Mouse (Mus musculus) liver, embryonic 14.5 days (tissue): ENCODE data around the gene Mmp21. TPM values are rescaled to one million over a fixed set of nuclear protein-coding genes. Genes with fewer than 3 reads are reported as not detected.

ENCODE experiments used
- ATAC-seq: fragments of 200-750 bp; cut with Nextera tagmentation; 2 replicates; pipeline ENCODE4 v1.8.0; 2017; ENCODE audit warnings: moderate number of reproducible peaks, mild to moderate bottlenecking, moderate library complexity; ENCODE audit not compliant: insufficient read depth
- DNase-seq, 3 experiments: peaks; one replicate each; pipeline ENCODE4 v3.0.0-alpha.2; 2012 to 2013; ENCODE audit warnings: low read depth in 3 of 3, low spot score in 3 of 3
- H3K27ac ChIP-seq: fragments of 300-500 bp; sonication (generic); 2 replicates; pipeline ENCODE4 v1.5.1; 2014; ENCODE audit warnings: moderate library complexity, mild to moderate bottlenecking, control low read depth, inconsistent platforms
- H3K27me3 ChIP-seq: fragments of 300-500 bp; sonication (generic); 2 replicates; pipeline ENCODE4 v1.6.1; 2014; ENCODE audit warnings: mild to moderate bottlenecking, low read length, moderate library complexity; ENCODE audit not compliant: control insufficient read depth, insufficient read depth
- H3K36me3 ChIP-seq: fragments of 300-500 bp; sonication (generic); replicated peaks from 2 replicates; pipeline ENCODE4 v1.6.1; 2014; ENCODE audit warnings: low read depth; ENCODE audit not compliant: control insufficient read depth, insufficient read depth
- H3K4me1 ChIP-seq, 2 experiments: fragments of 200-500 bp in 1 of 2; fragments of 300-500 bp in 1 of 2; sonication (generic) in 1 of 2; replicated peaks; 2 replicates each; pipeline ENCODE4 v1.6.1; 2012 to 2014; ENCODE audit warnings: antibody characterized with exemption in 1 of 2, inconsistent platforms in 1 of 2, low read length in 1 of 2; ENCODE audit not compliant: control insufficient read depth in 2 of 2, insufficient read depth in 2 of 2
- H3K4me2 ChIP-seq: fragments of 300-500 bp; sonication (generic); 2 replicates; pipeline ENCODE4 v1.6.1; 2014; ENCODE audit warnings: low read depth, mild to moderate bottlenecking, control low read depth, moderate library complexity
- H3K4me3 ChIP-seq, 2 experiments: fragments of 200-500 bp in 1 of 2; fragments of 300-500 bp in 1 of 2; sonication (generic) in 1 of 2; 2 replicates each; pipeline ENCODE4 v1.5.1; 2012 to 2014; ENCODE audit warnings: low read depth in 2 of 2, low read length in 2 of 2, mild to moderate bottlenecking in 2 of 2, control low read depth in 1 of 2, inconsistent platforms in 1 of 2, moderate library complexity in 1 of 2; ENCODE audit not compliant: insufficient read depth in 1 of 2
- H3K9ac ChIP-seq: fragments of 300-500 bp; sonication (generic); replicated peaks from 2 replicates; pipeline ENCODE4 v1.6.1; 2014; ENCODE audit warnings: mild to moderate bottlenecking, control low read depth, moderate library complexity
- H3K9me3 ChIP-seq: fragments of 300-500 bp; sonication (generic); 2 replicates; pipeline ENCODE4 v1.6.1; 2016; ENCODE audit warnings: low read length, mixed read lengths; ENCODE audit not compliant: control insufficient read depth
- CTCF ChIP-seq: IDR thresholded peaks from 2 replicates; pipeline ENCODE4 v1.5.1; 2016; ENCODE audit warnings: antibody characterized with exemption, low read depth, control low read depth
- EP300 ChIP-seq: IDR thresholded peaks from 2 replicates; pipeline ENCODE4 v1.6.1; 2016; ENCODE audit warnings: antibody characterized with exemption, low read depth
- WGBS: fragments of 180-500 bp; shearing (Covaris S2); extraction: QIAGEN DNeasy Blood & Tissue Kit; methylation state at CpG from one replicate; pipeline ENCODE4 v1.1.7; 2014; ENCODE audit not compliant: insufficient replicate concordance; 5-methylcytosine and 5-hydroxymethylcytosine counted together
- polyA plus RNA-seq, 2 experiments: library from polyadenylated mRNA; depleted of rRNA in 1 of 2; stranded (reverse) in 1 of 2; unstranded in 1 of 2; fragments of >200 nt; fragmentation: Nextera tagmentation in 1 of 2; extraction: Ambion mirVana in 1 of 2; gene quantifications; 2 replicates each; pipeline versions ENCODE4 v1.2.1 to v1.2.3; 2012 to 2014

Gene Mmp21
- polyA plus RNA-seq, 2 experiments: 0.08 TPM; not detected in 1

DNA sequence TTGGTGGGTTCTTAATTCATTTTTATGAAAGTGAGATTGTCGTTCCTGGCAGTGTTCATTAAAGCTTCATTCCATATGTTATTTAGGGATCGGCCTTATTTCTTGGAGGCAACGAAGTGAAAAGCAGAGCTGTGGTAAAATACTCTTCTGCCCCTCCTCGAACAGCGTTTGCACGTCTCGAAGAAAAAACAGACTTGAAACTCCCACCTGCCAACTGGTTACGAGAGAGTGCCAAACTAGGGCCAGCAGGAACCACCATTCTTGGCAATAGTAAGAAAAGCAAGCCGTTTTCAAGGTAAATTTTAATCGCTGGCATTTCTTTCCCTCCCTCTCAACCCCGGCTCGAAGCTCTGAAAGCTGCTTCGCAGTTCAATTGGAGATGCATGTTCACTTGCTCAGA, 41.0 kb downstream of the Mmp21 start:
- H3K27ac ChIP-seq: no peak overlapping the region
- H3K9ac ChIP-seq: peak overlapping the region; percentile 89
- no peaks in the 10 kb centered on the region for H3K27me3 ChIP-seq
- TF ChIP-seq CTCF (no peak), EP300 (no peak)
- H3K36me3 ChIP-seq: peaks cover 32% of the 10 kb centered on the region
- H3K4me1 ChIP-seq: peaks cover 3 to 8% of the 10 kb centered on the region in 2 experiments; a peak in 2 of 4 replicates
- ATAC-seq (no peak), DNase-seq (no peak)
- WGBS: 82% methylated on average over 13 of the region's 13 CpGs
- H3K4me2 ChIP-seq: peak overlapping the region; percentile 95
- peak overlapping the region; percentile 96 to 97; a peak in 3 of 4 replicates for H3K4me3 ChIP-seq
- H3K9me3 ChIP-seq: no peaks in the 10 kb centered on the region

DNA sequence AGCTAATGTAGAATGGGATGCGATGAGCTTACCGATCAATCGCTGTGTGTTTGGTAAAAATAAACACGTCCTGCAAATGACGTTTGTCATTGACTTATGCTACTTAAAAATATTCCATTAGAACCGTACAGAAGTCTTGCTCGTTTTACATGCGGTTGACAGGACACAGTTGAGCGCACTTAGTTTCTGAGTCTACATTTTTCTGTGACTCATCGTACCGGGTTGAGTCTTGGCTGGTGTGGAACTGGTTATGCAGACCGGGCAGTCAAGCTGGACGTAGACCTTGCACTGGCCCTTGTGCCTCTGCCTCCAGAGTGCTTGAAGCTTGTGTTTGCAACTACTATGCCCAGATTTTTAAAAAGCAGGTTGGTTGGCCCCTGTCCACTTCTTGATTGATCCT, 41.6 kb downstream of the Mmp21 start:
- Histone ChIP-seq H3K27me3 (no peaks in the 10 kb centered on the region), H3K27ac (no peak overlapping the region; the same call in 1 of the 2 replicates), H3K9me3 (no peaks in the 10 kb centered on the region), H3K9ac (peak overlapping the region; percentile 89), H3K4me2 (peak overlapping the region; percentile 95), H3K4me3 (peak overlapping the region; percentile 96 to 97), H3K4me1 (peaks cover 3 to 8% of the 10 kb centered on the region in 2 experiments; a peak in 2 of 4 replicates), H3K36me3 (peaks cover 27% of the 10 kb centered on the region)
- TF ChIP-seq CTCF: no peak
- no peak for TF ChIP-seq EP300
- 5% methylated on average over 13 of the region's 13 CpGs for WGBS
- ATAC-seq: no peak
- peak in 1 of 3 experiments; percentile 14 for DNase-seq

DNA sequence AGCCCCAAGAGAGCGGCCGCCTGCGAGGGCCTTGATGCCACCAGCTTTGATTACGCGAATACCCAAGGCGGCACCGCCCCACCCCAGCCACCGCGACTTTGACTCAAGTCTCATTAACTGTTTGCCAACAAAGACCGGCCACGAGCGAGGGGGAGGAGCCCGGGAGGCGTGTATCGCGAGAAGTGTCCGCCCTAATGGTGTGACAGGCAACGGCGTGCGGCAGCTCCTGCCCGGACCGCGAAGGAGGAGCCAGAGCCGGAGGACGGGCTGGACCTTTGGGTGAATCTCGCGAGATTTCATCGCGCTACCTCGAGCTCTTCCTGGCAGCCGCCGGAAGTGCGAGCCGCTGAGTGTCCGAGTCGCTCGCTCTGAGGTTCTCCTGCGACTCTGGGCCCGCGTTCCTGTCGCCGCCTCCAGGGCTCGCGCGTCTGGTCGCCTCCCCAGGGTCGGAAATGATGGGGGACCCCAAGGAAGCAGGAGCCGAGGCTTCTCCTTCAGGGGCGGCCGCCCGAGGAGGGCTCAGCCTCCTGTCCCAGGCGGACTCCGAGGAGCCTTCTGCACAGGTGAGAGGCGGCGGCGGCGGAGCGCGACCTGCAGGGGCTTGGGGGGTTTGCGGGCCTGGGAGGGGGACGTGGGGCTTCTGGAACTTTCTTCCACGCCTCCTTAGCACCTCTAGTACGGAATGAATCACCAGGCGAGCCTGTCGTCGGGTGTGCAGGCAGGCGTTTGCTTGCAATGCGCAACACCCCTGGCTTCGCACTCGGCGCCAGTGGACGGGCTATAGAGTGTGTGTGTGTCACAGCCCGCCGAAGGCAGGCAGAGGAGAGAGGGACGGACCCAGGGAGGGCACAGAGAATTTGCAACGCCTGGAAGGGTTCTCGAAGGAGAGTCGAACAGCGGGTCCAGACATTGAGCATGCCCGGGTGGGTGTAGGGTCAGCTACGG, 42.2 kb downstream of the Mmp21 start, which contains the start of gene Edrf1:
Gene Edrf1 (plus strand): TSS at position 183 of the 945 bp plus-strand sequence.
- ATAC-seq (peak; percentile 96), DNase-seq (peak; percentile 99)
- peak within 1 kb of the TSS; percentile 89 for H3K9ac ChIP-seq
- no peaks in the 10 kb centered on the region for H3K9me3 ChIP-seq
- H3K27me3 ChIP-seq: no peaks in the 10 kb centered on the region
- WGBS: under 1% methylated on average over 81 of the region's 81 CpGs
- H3K4me1 ChIP-seq: peaks cover 3 to 8% of the 10 kb centered on the region in 2 experiments; a peak in 2 of 4 replicates
- TF ChIP-seq EP300 (peak; percentile 83), CTCF (peak; percentile 16; the same call in 1 of the 2 replicates)
- peak within 1 kb of the TSS; percentile 96 to 97 for H3K4me3 ChIP-seq
- peak within 1 kb of the TSS; percentile 69 for H3K27ac ChIP-seq
- H3K4me2 ChIP-seq: peak within 1 kb of the TSS; percentile 95
- peaks cover 22% of the 10 kb centered on the region for H3K36me3 ChIP-seq

DNA sequence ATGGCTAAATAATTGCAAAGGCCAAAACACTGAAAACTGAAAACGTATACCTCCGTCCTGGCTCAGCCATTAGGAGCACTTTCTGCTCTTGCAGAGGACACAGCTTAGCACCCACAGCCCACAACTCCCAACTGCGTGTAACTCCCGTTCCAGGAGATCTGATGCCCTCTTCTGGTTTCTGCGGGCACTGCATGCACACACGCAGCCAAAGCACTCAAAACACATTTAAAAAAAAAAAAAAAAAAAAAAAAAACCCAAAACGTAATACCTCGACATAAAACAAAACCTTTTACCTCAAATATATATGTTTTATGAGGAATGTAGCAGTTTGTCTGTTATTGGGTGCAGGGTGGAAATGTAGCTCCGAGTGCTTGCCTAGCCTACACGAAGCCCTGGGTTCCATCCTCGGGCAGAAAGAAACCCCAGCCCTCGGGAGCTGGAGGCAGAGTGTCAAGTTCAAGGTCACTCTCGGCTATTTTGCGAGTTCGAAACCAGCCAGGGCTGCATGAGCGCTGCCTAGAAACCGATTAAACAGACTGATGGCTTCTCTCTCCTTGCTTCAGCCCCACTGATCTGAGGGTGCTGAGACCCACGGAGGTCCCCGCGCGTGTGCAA, 43.0 kb downstream of the Mmp21 start:
- 1% methylated on average over 21 of the region's 21 CpGs for WGBS
- H3K9me3 ChIP-seq: no peaks in the 10 kb centered on the region
- ATAC-seq (peak; percentile 16; the same call in 1 of the 2 replicates), DNase-seq (peak; percentile 63 to 65 (median 63))
- no peak for TF ChIP-seq EP300
- peak; percentile 88 for TF ChIP-seq CTCF
- peaks cover 14% of the 10 kb centered on the region for H3K36me3 ChIP-seq
- peak overlapping the region; percentile 95 for H3K4me2 ChIP-seq
- H3K27ac ChIP-seq: peak overlapping the region; percentile 69
- H3K4me1 ChIP-seq: peaks cover 3 to 8% of the 10 kb centered on the region in 2 experiments; a peak in 2 of 4 replicates
- H3K27me3 ChIP-seq: no peaks in the 10 kb centered on the region
- peak overlapping the region; percentile 53 for H3K9ac ChIP-seq
- peak overlapping the region; percentile 74 to 96 for H3K4me3 ChIP-seq
